Mouse (Mus musculus): ENCODE data around the gene Ap3m1. TPM values are rescaled to one million over a fixed set of nuclear protein-coding genes. Genes with fewer than 3 reads are reported as not detected.

Gene Ap3m1
- polyA plus RNA-seq, 1 experiment from 2014 or later, result 107 TPM

- WGBS, result 44% methylated on average over 1 of the region's 1 CpGs
- Histone ChIP-seq H3K4me1 (no peaks in the 10 kb centered on the region), H3K9me3 (replicated peaks) (no peaks in the 10 kb centered on the region), H3K27me3 (no peaks in the 10 kb centered on the region), H3K4me2 (no peak overlapping the region), H3K4me3 (no peak overlapping the region), H3K27ac (no peak overlapping the region), H3K9ac (no peak overlapping the region), H3K36me3 (ENCODE audit: poor library complexity, severe bottlenecking) (no peaks in the 10 kb centered on the region)
- no peak for ATAC-seq
Measured at GRCm38 (mm10) chr14:21064321-21064720, 12.0 kb upstream of the Ap3m1 start.

- H3K4me3 ChIP-seq, result no peak overlapping the region
- ATAC-seq, result no peak
- H3K27ac ChIP-seq, result no peak overlapping the region
- no peak overlapping the region for H3K4me2 ChIP-seq
- H3K9me3 ChIP-seq (replicated peaks), result no peaks in the 10 kb centered on the region
- no peaks in the 10 kb centered on the region for H3K4me1 ChIP-seq
- H3K36me3 ChIP-seq (ENCODE audit: poor library complexity, severe bottlenecking), result no peaks in the 10 kb centered on the region
- no peaks in the 10 kb centered on the region for H3K27me3 ChIP-seq
- 61% methylated on average over 5 of the region's 5 CpGs for WGBS
- H3K9ac ChIP-seq, result no peak overlapping the region
Measured at GRCm38 (mm10) chr14:21062766-21063513, 10.6 kb upstream of the Ap3m1 start.

GRCm38 (mm10) chr14:21058972-21059371 is 6.7 kb upstream of the Ap3m1 start:
- H3K27me3 ChIP-seq, result no peaks in the 10 kb centered on the region
- H3K4me1 ChIP-seq, result no peaks in the 10 kb centered on the region
- H3K9me3 ChIP-seq (replicated peaks), result no peaks in the 10 kb centered on the region
- no peak overlapping the region for H3K4me3 ChIP-seq
- 93% methylated on average over 2 of the region's 2 CpGs for WGBS
- no peak for ATAC-seq
- no peak overlapping the region for H3K9ac ChIP-seq
- no peaks in the 10 kb centered on the region for H3K36me3 ChIP-seq (ENCODE audit: poor library complexity, severe bottlenecking)
- no peak overlapping the region for H3K4me2 ChIP-seq
- H3K27ac ChIP-seq, result no peak overlapping the region

GRCm38 (mm10) chr14:21053586-21053985 is 1.3 kb upstream of the Ap3m1 start:
- Histone ChIP-seq H3K9ac (no peak overlapping the region), H3K4me3 (peak overlapping the region; percentile 87; the same call in 1 of the 2 replicates), H3K4me2 (peak overlapping the region; percentile 80), H3K27me3 (no peaks in the 10 kb centered on the region), H3K4me1 (peaks cover 15% of the 10 kb centered on the region), H3K27ac (no peak overlapping the region), H3K9me3 (replicated peaks) (no peaks in the 10 kb centered on the region), H3K36me3 (ENCODE audit: poor library complexity, severe bottlenecking) (no peaks in the 10 kb centered on the region)
- WGBS, result 46% methylated on average over 7 of the region's 7 CpGs
- ATAC-seq, result no peak

- no peaks in the 10 kb centered on the region for H3K9me3 ChIP-seq (replicated peaks)
- no peak overlapping the region for H3K27ac ChIP-seq
- H3K27me3 ChIP-seq, result no peaks in the 10 kb centered on the region
- peak overlapping the region; percentile 87 for H3K4me3 ChIP-seq
- H3K4me1 ChIP-seq, result peaks cover 15% of the 10 kb centered on the region
- H3K36me3 ChIP-seq (ENCODE audit: poor library complexity, severe bottlenecking), result no peaks in the 10 kb centered on the region
- 10% methylated on average over 8 of the region's 8 CpGs for WGBS
- H3K4me2 ChIP-seq, result peak overlapping the region; percentile 80
- peak overlapping the region; percentile 83 for H3K9ac ChIP-seq
- ATAC-seq, result no peak
Measured at GRCm38 (mm10) chr14:21053151-21053550, 843 bp upstream of the Ap3m1 start.

GRCm38 (mm10) chr14:21052781-21053130 is 448 bp upstream of the Ap3m1 start:
- Histone ChIP-seq H3K4me3 (peak overlapping the region; percentile 87), H3K9ac (peak overlapping the region; percentile 83), H3K9me3 (replicated peaks) (no peaks in the 10 kb centered on the region), H3K4me2 (peak overlapping the region; percentile 80), H3K27me3 (no peaks in the 10 kb centered on the region), H3K27ac (peak overlapping the region; percentile 81), H3K36me3 (ENCODE audit: poor library complexity, severe bottlenecking) (no peaks in the 10 kb centered on the region), H3K4me1 (peaks cover 15% of the 10 kb centered on the region)
- ATAC-seq, result peak; percentile 75
- WGBS, result under 1% methylated on average over 25 of the region's 25 CpGs

GRCm38 (mm10) chr14:21051380-21052111 is 762 bp downstream of the Ap3m1 start:
- WGBS, result 10% methylated on average over 28 of the region's 28 CpGs
- peak overlapping the region; percentile 80 for H3K4me2 ChIP-seq
- peak overlapping the region; percentile 81 for H3K27ac ChIP-seq
- H3K36me3 ChIP-seq (ENCODE audit: poor library complexity, severe bottlenecking), result no peaks in the 10 kb centered on the region
- H3K4me3 ChIP-seq, result peak overlapping the region; percentile 87
- no peaks in the 10 kb centered on the region for H3K9me3 ChIP-seq (replicated peaks)
- H3K27me3 ChIP-seq, result no peaks in the 10 kb centered on the region
- H3K4me1 ChIP-seq, result peaks cover 15% of the 10 kb centered on the region
- peak; percentile 14 for ATAC-seq
- H3K9ac ChIP-seq, result peak overlapping the region; percentile 83

- Histone ChIP-seq H3K4me2 (no peak overlapping the region), H3K4me1 (peaks cover 15% of the 10 kb centered on the region), H3K9ac (no peak overlapping the region), H3K9me3 (replicated peaks) (no peaks in the 10 kb centered on the region), H3K36me3 (ENCODE audit: poor library complexity, severe bottlenecking) (no peaks in the 10 kb centered on the region), H3K27me3 (no peaks in the 10 kb centered on the region), H3K4me3 (no peak overlapping the region), H3K27ac (no peak overlapping the region)
- ATAC-seq, result no peak
- 72% methylated on average over 3 of the region's 3 CpGs for WGBS
Measured at GRCm38 (mm10) chr14:21050734-21051133, 1.6 kb downstream of the Ap3m1 start.

GRCm38 (mm10) chr14:21048879-21049278 is 3.4 kb downstream of the Ap3m1 start:
- no peak for ATAC-seq
- H3K4me2 ChIP-seq, result no peak overlapping the region
- no peaks in the 10 kb centered on the region; the same call in 1 of the 2 replicates for H3K36me3 ChIP-seq (ENCODE audit: poor library complexity, severe bottlenecking)
- no peaks in the 10 kb centered on the region for H3K9me3 ChIP-seq (replicated peaks)
- no peak overlapping the region for H3K9ac ChIP-seq
- H3K4me3 ChIP-seq, result no peak overlapping the region
- H3K4me1 ChIP-seq, result peaks cover 15% of the 10 kb centered on the region
- no peaks in the 10 kb centered on the region for H3K27me3 ChIP-seq
- H3K27ac ChIP-seq, result no peak overlapping the region

GRCm38 (mm10) chr14:21047840-21048239 is 4.5 kb downstream of the Ap3m1 start:
- Histone ChIP-seq H3K27ac (no peak overlapping the region), H3K9me3 (replicated peaks) (no peaks in the 10 kb centered on the region), H3K4me1 (peaks cover 10% of the 10 kb centered on the region; the same call in 1 of the 2 replicates), H3K4me2 (no peak overlapping the region), H3K27me3 (no peaks in the 10 kb centered on the region), H3K4me3 (no peak overlapping the region), H3K9ac (no peak overlapping the region), H3K36me3 (ENCODE audit: poor library complexity, severe bottlenecking) (no peaks in the 10 kb centered on the region; the same call in 1 of the 2 replicates)
- 96% methylated on average over 2 of the region's 2 CpGs for WGBS
- no peak for ATAC-seq

GRCm38 (mm10) chr14:21039623-21040022 is 12.7 kb downstream of the Ap3m1 start:
- Histone ChIP-seq H3K27ac (no peak overlapping the region), H3K36me3 (ENCODE audit: poor library complexity, severe bottlenecking) (peaks cover 51% of the 10 kb centered on the region), H3K4me2 (no peak overlapping the region), H3K4me3 (no peak overlapping the region), H3K4me1 (no peaks in the 10 kb centered on the region), H3K27me3 (no peaks in the 10 kb centered on the region), H3K9me3 (replicated peaks) (no peaks in the 10 kb centered on the region), H3K9ac (no peak overlapping the region)
- WGBS, result 92% methylated on average over 4 of the region's 4 CpGs
- ATAC-seq, result no peak

GRCm38 (mm10) chr14:21039077-21039476 is 13.2 kb downstream of the Ap3m1 start:
- peaks cover 56% of the 10 kb centered on the region for H3K36me3 ChIP-seq (ENCODE audit: poor library complexity, severe bottlenecking)

More at GRCm38 (mm10) chr14:21039077-21039476, 13.2 kb downstream of the Ap3m1 start:
- H3K4me1 ChIP-seq, result no peaks in the 10 kb centered on the region
- WGBS, result 93% methylated on average over 12 of the region's 12 CpGs
- no peak overlapping the region for H3K27ac ChIP-seq
- no peak overlapping the region for H3K4me2 ChIP-seq
- H3K27me3 ChIP-seq, result no peaks in the 10 kb centered on the region
- H3K4me3 ChIP-seq, result no peak overlapping the region
- no peak for ATAC-seq
- H3K9ac ChIP-seq, result no peak overlapping the region
- H3K9me3 ChIP-seq (replicated peaks), result no peaks in the 10 kb centered on the region
